Mouse (Mus musculus) cerebellum, adult 2 months (tissue): ENCODE measurements around the gene Hibadh.

Experiments
- CTCF ChIP-seq: fragments of 200-500 bp; IDR thresholded peaks from 2 replicates; pipeline ENCODE4 v1.5.1; 2011; ENCODE audit warnings: low read depth, mild to moderate bottlenecking, control low read depth, low read length, moderate library complexity, borderline replicate concordance; ENCODE audit not compliant: insufficient read depth
- POLR2A ChIP-seq: fragments of 200-500 bp; IDR thresholded peaks from 2 replicates; pipeline ENCODE4 v1.6.1; 2011; ENCODE audit warnings: low read length, control low read depth, borderline replicate concordance; ENCODE audit not compliant: insufficient read depth

DNA sequence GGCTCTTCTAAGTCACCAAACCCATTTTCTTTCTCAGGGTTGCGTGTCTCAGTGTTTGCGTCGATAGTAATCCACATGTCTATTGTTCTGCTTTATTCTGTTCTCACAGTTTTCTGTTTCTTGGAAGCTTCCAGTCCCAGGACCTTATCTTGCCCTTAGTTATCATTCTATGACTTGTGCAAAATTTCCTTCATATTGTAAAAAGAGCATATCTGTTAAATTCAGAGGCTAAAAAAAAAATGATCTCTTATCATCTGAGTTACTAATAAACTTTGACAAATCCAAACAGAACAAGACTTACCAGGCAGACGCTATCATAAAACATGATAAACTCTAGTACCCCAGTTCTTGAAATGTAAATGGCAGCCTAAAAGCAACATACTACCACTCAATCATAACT, 11.0 kb downstream of the Hibadh start:
- no peak for TF ChIP-seq POLR2A
- TF ChIP-seq CTCF = no peak
